Mouse (Mus musculus) CD4-positive naive resting alpha-beta T cell, adult 76 days (primary cell): ENCODE results near the gene Aasdh. TPM values are rescaled to one million over a fixed set of nuclear protein-coding genes. Genes with fewer than 3 reads are reported as not detected.

Experiments
- total RNA-seq: library from RNA; stranded (reverse); gene quantifications from one replicate; pipeline ENCODE4 v1.2.4, GENCODE M21; 2023

Gene Aasdh
- 24.4 TPM for total RNA-seq

DNA sequence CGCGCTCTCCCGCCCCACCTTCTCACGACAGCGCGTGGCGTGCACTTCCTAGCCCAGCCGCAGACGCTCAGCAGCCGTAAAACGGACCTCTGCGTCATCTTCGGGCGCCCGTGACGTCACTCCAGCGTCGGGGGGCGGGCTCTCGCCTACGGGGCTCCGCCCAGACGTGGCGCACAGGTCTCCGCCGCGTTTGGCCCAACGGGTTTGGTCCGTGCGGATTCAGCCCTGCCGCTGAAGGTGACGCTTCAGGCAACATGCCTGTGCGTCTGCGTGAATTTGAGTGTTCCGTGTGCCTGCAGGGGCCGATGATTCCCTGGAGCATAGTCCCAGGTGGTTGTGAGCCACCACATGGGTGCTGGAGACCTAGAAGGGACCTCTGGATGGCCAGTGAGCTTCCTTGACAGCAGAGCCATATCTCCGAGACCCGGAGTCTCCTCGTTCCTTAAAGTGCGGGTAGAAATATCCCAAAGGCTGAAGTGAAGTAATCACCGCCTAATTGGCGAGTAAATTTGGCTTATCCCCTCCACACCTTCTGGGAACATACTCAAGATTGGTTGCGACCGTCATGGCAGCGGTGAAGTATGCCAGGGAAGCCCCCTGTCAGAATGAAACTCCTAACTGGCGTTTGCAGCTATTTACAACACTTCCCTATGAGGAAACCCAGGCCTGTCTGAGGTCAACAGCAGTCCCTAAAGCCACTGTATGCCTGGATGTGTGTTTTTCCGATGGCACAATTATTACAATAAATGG lies at the start of gene Aasdh:
Gene Aasdh, minus strand, starts transcription at position 110 of the 750 bp plus-strand sequence.

DNA sequence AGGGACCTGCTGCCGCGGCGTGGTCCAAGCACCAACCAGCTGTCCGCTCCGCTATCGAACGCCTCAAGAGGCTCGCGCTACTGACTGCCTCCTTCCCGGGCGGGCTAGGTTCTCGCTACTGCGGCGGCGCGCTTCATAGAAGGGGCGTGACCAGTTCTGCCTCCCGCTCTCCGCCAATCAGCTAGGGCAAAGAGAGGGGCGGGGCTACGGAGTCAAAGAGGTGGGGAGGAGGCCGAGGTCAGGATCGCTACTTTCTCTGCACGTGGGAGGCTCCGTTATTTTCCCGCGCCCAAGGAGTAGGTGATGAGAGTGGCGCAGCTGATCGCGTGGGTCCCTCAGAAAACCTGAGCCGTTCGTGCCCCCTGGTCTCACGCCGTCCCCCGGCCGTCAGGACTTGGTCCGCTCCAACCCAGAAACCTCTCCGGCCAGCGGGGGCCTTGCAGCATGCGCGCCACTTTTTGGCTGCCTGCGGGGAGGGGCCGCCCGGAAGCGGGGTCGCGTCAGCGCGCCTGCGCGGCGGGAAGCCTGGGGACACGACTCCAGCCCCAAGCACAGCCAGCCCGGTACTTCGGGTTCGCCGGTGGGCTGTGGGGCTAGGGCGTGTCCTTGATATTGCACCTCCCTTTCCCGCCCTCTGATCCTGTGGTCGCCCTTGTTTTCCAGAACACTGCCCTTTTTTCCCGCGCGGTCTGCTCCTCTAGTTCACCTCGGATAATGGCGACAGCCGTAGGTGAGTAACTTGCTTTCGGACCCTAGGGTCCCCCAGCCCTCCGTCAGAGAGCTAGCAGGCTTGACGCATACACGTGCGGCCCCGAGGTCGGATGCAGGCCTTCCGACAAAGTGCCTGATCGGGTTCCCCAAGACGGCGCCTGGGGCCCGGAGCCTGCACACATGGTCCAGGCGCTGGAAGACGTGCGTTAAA lies 46.1 kb upstream of the Aasdh start, which contains the start of the genes Paics and Ppat:
Gene Paics, plus strand, starts transcription at position 202 of the 922 bp plus-strand sequence.
Gene Ppat, minus strand, starts transcription at position 473 of the 922 bp plus-strand sequence.

Other genes starting within 250 kb of the Aasdh start
- 1.8 TPM for gene C530008M17Rik, start 249.0 kb downstream of the Aasdh start, total RNA-seq
- 65.1 TPM for gene Paics, start 45.8 kb upstream of the Aasdh start, total RNA-seq
- 21.4 TPM for gene Ppat, start 46.1 kb upstream of the Aasdh start, total RNA-seq
- 188 TPM for gene Srp72, start 69.2 kb upstream of the Aasdh start, total RNA-seq
- gene Arl9, start 98.5 kb upstream of the Aasdh start, total RNA-seq, result not detected
- not detected for gene Thegl, start 110.5 kb upstream of the Aasdh start, total RNA-seq
- gene Hopx, start 209.6 kb upstream of the Aasdh start, total RNA-seq, result 12.5 TPM